Mouse (Mus musculus) neural tube, embryonic 13.5 days (tissue): ENCODE data around the gene Lmo1. TPM values are rescaled to one million over a fixed set of nuclear protein-coding genes. Genes with fewer than 3 reads are reported as not detected.

ENCODE experiments used
- ATAC-seq: fragments of 200-750 bp; cut with Nextera tagmentation; 2 replicates; pipeline ENCODE4 v1.8.0; 2017; ENCODE audit warnings: low read depth, mild to moderate bottlenecking, moderate TSS enrichment, moderate library complexity
- H3K27ac ChIP-seq: fragments of 300-500 bp; sonication (generic); replicated peaks from 2 replicates; pipeline ENCODE4 v1.5.1; 2015; ENCODE audit warnings: moderate library complexity, mild to moderate bottlenecking, inconsistent platforms
- H3K27me3 ChIP-seq: fragments of 300-500 bp; sonication (generic); 2 replicates; pipeline ENCODE4 v1.6.1; 2015; ENCODE audit warnings: mild to moderate bottlenecking, inconsistent platforms
- H3K36me3 ChIP-seq: fragments of 300-500 bp; sonication (generic); 2 replicates; pipeline ENCODE4 v1.6.1; 2015; ENCODE audit warnings: mild to moderate bottlenecking, inconsistent platforms
- H3K4me1 ChIP-seq: fragments of 300-500 bp; sonication (generic); replicated peaks from 2 replicates; pipeline ENCODE4 v1.6.1; 2015; ENCODE audit warnings: inconsistent platforms
- H3K4me2 ChIP-seq: fragments of 300-500 bp; sonication (generic); 2 replicates; pipeline ENCODE4 v1.6.1; 2015; ENCODE audit warnings: inconsistent platforms, mild to moderate bottlenecking, moderate library complexity
- H3K4me3 ChIP-seq: fragments of 300-500 bp; sonication (generic); 2 replicates; pipeline ENCODE4 v1.5.1; 2015; ENCODE audit warnings: mild to moderate bottlenecking, inconsistent platforms
- H3K9ac ChIP-seq: fragments of 300-500 bp; sonication (generic); 2 replicates; pipeline ENCODE4 v1.6.1; 2015; ENCODE audit warnings: moderate library complexity, mild to moderate bottlenecking, inconsistent platforms
- H3K9me3 ChIP-seq: fragments of 300-500 bp; sonication (generic); 2 replicates; pipeline ENCODE4 v1.6.1; 2016; ENCODE audit warnings: inconsistent platforms
- WGBS: fragments of 180-500 bp; shearing (Covaris S2); methylation state at CpG from one replicate; pipeline ENCODE4 v1.1.7; 2015; 5-methylcytosine and 5-hydroxymethylcytosine counted together
- polyA plus RNA-seq: library from polyadenylated mRNA; unstranded; fragments of >200 nt; fragmentation: Nextera tagmentation; extraction: Ambion mirVana; gene quantifications from 2 replicates; pipeline ENCODE4 v1.2.1, GENCODE M21; 2015

Lmo1 gene
- polyA plus RNA-seq, 1 experiment from 2014 or later, result 23.2 TPM

DNA sequence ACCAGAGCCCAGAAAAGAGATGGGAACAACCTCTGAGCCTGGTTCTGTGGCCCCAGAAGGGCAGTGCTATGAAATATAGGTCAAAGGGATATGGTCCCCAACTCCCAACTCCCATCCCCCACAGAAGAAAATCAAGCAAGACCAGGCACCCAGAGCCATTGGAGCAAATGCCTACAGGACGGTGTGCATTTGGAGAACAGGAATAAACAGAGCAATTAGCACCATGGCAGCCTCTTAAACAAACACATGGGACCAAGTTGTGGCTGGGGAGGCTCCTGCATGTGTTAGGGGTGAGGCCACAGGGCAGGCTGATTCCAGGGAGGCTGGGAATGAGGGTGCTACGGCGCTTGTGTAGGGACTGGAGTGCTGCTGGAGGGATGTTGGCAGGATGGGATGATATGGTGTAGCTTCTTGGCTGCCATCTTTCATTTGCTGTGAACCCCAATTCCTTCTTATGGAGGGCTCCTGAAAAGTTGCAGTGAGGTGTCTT lies 22.2 kb upstream of the Lmo1 start:
- no peak overlapping the region for H3K9ac ChIP-seq
- ATAC-seq, result 0 out of 2 replicates have a peak, but pooled peaks have one; percentile 29
- H3K27ac ChIP-seq, result peak overlapping the region; percentile 68
- H3K4me1 ChIP-seq, result peaks cover 27% of the 10 kb centered on the region
- no peak overlapping the region for H3K4me2 ChIP-seq
- H3K4me3 ChIP-seq, result no peak overlapping the region
- H3K9me3 ChIP-seq, result no peaks in the 10 kb centered on the region
- H3K27me3 ChIP-seq, result peaks cover 66% of the 10 kb centered on the region
- H3K36me3 ChIP-seq, result no peaks in the 10 kb centered on the region
- WGBS, result 57% methylated on average over 3 of the region's 3 CpGs

DNA sequence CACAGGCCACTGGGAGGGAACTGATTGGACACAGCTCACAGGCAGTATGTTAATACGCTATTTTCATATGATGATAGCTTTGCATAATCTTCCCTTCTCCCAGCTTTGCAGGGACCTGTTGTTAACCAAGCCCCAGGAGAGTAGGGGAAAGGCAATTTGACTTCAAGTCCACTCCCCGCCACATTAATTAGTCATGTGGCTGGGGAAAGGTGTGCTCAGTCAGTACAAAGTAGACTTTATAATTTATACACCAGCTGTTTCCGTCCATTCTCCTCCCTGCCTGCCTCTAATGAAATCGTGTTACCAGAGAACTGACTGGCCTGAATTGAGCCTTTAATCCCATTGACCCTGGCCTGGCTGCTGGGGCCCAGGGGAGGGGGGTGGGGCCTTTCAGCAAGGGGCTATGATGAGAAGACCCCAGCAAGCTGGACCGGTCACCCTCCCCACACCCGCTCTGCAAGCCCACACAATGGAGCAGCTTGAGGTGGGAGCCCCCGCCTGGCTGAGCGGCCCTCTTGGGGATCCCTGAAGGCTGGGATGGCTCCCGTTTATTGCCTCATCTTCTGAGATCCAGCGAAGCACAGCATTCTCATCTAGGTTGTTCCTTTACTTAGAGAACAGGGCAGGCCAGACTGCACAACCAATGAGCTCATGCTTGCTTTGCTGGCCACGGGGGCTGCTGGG lies 21.5 kb upstream of the Lmo1 start:
- Histone ChIP-seq H3K27ac (peak overlapping the region; percentile 68), H3K9me3 (no peaks in the 10 kb centered on the region), H3K4me3 (no peak overlapping the region), H3K4me1 (peaks cover 34% of the 10 kb centered on the region), H3K36me3 (no peaks in the 10 kb centered on the region), H3K27me3 (peaks cover 64% of the 10 kb centered on the region), H3K9ac (no peak overlapping the region), H3K4me2 (no peak overlapping the region)
- ATAC-seq, result peak; percentile 34
- WGBS, result 11% methylated on average over 11 of the region's 11 CpGs

DNA sequence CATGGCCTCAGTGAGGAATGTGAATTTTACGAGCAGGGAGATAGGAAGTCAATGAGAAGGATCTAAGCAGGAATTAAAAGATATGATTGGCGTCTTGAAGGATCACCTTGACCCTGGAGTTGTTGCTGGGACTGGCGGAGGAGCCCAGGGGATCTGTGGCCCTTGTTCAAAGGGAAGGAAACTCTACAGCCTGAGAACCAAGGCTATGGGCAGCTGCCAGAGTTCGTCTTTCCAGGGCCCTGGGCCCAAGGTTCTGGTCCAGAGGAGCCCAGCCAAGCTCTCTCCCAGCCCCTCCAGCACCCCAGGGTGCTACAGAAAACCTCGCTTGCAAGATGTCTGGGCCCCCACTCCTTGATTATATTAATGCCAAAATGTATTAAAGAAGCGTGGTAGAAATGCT lies 21.0 kb upstream of the Lmo1 start:
- H3K4me1 ChIP-seq, result peaks cover 39% of the 10 kb centered on the region
- WGBS, result 63% methylated on average over 6 of the region's 6 CpGs
- no peak overlapping the region for H3K9ac ChIP-seq
- H3K27ac ChIP-seq, result no peak overlapping the region
- H3K36me3 ChIP-seq, result no peaks in the 10 kb centered on the region
- peaks cover 64% of the 10 kb centered on the region for H3K27me3 ChIP-seq
- H3K9me3 ChIP-seq, result no peaks in the 10 kb centered on the region
- no peak overlapping the region for H3K4me2 ChIP-seq
- ATAC-seq, result no peak
- H3K4me3 ChIP-seq, result no peak overlapping the region

DNA sequence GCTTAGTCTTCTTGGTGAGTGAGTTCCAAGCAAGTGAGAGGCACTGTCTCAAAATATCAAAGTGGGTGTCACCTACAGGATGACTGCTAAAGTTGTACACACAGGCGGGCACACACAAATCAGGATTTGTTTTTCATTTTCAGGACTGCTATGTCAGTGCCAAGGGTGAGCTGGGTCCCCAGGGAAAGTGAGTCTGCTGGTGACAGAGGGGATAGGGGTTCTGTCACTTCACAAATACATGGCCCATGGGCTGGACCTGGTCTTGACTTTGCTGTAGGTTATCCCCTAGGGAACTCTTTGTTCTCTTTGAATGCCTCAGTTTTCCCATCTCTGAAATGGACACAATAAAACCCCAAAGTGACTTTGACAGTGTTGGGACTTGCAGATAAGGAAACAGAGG lies 19.8 kb upstream of the Lmo1 start:
- 91% methylated on average over 1 of the region's 1 CpGs for WGBS
- Histone ChIP-seq H3K27me3 (peaks cover 72% of the 10 kb centered on the region), H3K9me3 (no peaks in the 10 kb centered on the region), H3K4me3 (no peak overlapping the region), H3K9ac (no peak overlapping the region), H3K4me1 (peaks cover 46% of the 10 kb centered on the region), H3K4me2 (no peak overlapping the region), H3K27ac (no peak overlapping the region), H3K36me3 (no peaks in the 10 kb centered on the region)
- no peak for ATAC-seq

DNA sequence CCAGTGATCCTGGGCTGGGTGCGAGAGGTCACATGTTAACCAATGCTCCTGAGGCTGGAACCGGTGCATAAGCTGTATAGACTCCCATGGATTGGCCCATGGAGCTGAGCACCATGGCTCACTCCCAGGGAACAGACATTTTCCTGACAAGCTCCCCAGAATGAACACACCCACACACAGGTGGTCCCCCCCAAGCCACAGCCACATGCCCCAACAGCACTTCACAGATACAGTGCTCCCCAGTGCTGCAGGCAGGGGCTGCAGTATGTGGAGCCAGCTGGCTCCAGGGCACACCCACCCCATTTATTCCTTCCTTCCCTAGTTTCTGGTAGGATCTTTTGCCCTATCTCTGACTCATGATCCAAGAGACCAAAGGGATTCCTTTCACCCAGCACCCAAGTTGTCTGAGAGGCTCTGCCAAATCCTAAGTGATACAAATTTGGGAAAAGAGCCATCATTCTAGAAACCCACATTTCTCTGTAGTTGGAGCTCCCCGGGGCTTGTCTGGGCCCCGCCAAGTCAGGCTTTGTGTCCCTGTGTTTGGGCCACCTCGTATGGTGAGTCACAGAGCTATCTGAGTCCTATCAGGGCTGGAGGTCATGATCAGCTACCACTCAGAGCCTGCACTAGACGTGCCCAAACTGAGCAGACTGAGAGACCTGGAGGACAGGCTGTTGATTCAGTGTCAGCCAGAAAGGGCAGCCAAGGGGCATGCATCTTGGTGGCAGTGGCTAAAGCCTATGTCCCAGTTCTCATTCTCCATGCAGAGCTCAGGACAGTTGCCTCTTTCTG lies 12.4 kb upstream of the Lmo1 start:
- H3K4me2 ChIP-seq, result no peak overlapping the region
- no peak overlapping the region for H3K27ac ChIP-seq
- peaks cover 22% of the 10 kb centered on the region for H3K4me1 ChIP-seq
- no peaks in the 10 kb centered on the region for H3K9me3 ChIP-seq
- peaks cover 77% of the 10 kb centered on the region for H3K27me3 ChIP-seq
- ATAC-seq, result no peak
- H3K36me3 ChIP-seq, result no peaks in the 10 kb centered on the region
- H3K4me3 ChIP-seq, result no peak overlapping the region
- 87% methylated on average over 6 of the region's 6 CpGs for WGBS
- no peak overlapping the region for H3K9ac ChIP-seq

DNA sequence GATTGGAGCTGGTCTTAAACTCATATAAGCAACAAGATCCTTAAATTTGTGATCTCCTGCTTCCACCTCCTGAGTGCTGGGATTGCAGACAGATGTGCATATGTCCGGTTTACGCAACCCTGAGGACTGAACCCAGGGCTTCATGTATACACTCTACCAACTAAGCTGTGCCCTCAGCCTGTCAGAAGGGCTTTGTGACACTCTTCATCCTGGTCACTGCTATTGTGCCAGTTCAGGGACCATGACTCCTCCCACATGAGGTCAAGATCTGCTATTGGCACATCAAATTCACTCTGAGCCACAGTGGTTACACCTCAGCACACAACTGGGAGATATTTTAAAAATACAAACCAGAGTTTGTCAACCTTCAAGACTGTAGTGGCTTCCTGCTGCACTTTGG lies 11.0 kb upstream of the Lmo1 start:
- H3K9me3 ChIP-seq, result no peaks in the 10 kb centered on the region
- H3K4me3 ChIP-seq, result no peak overlapping the region
- H3K4me2 ChIP-seq, result no peak overlapping the region
- H3K4me1 ChIP-seq, result peaks cover 7% of the 10 kb centered on the region
- H3K27me3 ChIP-seq, result peaks cover 74% of the 10 kb centered on the region
- no peaks in the 10 kb centered on the region for H3K36me3 ChIP-seq
- no peak overlapping the region for H3K27ac ChIP-seq
- no peak for ATAC-seq
- 93% methylated on average over 2 of the region's 2 CpGs for WGBS
- H3K9ac ChIP-seq, result no peak overlapping the region

DNA sequence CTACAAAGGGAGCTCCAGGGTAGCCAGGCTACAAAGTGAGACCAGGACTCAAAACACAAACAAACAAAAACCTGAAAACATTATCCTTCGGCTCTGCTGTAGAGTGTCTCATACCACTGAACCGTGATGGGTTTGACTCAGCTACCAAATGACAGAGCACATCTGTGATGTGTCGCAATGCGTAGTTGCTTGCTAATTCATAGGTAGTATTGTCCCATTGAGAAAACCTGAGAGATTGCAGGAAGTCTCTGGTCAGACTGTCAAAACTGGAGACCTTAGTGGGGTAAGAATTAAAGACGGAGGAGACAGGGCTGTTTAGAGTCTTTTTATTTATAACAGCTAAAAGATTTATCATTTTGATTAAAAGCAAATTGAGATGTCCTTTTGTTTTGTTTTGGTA lies 10.6 kb upstream of the Lmo1 start:
- no peak overlapping the region for H3K4me2 ChIP-seq
- no peak overlapping the region for H3K9ac ChIP-seq
- H3K9me3 ChIP-seq, result no peaks in the 10 kb centered on the region
- no peak for ATAC-seq
- H3K27ac ChIP-seq, result no peak overlapping the region
- no peak overlapping the region for H3K4me3 ChIP-seq
- 59% methylated on average over 5 of the region's 5 CpGs for WGBS
- peaks cover 76% of the 10 kb centered on the region for H3K27me3 ChIP-seq
- peaks cover 3% of the 10 kb centered on the region for H3K4me1 ChIP-seq
- no peaks in the 10 kb centered on the region for H3K36me3 ChIP-seq

DNA sequence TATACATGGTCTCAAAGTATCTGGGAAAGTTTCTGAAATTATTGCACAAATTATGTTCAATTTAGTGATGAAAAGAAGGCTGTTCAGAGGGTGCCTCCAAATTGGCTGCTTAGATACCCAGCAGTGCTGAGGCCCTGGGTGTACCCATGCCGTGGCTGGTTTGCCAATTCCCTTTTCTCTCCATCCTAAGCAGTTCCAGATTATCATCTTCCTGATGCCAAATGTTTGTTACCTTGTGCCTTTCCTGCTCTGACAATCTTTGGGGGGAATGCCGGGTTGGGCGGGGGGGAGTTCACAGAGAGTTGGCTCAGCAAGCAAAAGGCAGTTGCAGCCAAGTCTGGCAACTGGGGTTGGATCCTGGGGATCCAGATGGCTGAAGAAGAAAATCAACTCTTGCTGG lies 1.7 kb upstream of the Lmo1 start:
- WGBS, result 71% methylated on average over 3 of the region's 3 CpGs
- ATAC-seq, result no peak
- H3K4me2 ChIP-seq, result no peak overlapping the region
- peaks cover 88% of the 10 kb centered on the region for H3K27me3 ChIP-seq
- H3K4me3 ChIP-seq, result no peak overlapping the region
- no peaks in the 10 kb centered on the region for H3K36me3 ChIP-seq
- H3K27ac ChIP-seq, result no peak overlapping the region
- no peaks in the 10 kb centered on the region for H3K9me3 ChIP-seq
- H3K9ac ChIP-seq, result no peak overlapping the region
- H3K4me1 ChIP-seq, result peaks cover 25% of the 10 kb centered on the region

DNA sequence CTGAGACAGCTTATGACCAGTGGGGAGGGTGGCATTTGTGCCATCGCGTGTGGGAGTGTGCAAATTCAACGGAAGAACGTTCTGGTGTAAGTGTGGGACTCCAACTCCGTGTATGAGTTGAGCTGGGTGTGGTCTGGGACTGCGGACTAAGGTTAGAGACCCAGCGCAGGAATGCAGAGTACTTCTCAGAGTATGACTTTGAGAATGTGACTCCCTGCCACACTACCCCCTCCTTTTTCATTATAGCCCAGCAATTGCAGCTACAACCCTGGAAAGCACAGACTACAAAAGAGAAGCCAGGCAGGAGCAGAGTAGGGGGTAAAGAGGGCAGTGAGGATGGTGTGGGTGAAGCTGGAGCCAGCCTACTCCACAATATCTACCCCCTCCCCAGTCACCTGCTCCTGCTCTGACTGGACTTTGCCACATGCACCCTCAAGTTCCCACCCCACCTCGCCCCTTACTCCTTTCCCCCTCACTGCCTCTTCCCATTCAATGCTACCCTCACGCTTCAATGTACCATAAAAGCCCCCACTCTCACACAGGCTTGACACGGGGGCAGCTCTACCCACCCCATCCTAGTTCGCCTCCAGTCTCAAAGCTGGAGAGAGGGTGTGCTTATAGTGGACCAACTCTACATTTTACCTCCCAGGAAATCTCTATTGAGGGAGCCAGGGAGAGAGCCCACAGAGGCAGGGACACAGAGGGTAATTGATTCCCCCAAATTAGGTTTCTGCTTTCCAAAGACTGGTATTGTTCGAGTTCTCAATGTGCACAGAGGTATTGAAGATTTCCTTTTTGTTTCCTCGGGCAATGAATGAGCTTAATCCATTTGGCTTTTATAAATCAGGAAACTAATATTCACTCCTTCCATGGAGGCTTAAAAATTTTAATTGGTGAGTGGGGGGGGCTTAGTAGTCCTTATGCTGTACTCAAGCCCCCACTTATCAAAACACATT lies 941 bp upstream of the Lmo1 start:
- no peaks in the 10 kb centered on the region for H3K9me3 ChIP-seq
- H3K9ac ChIP-seq, result no peak overlapping the region
- peak overlapping the region; percentile 98 for H3K4me2 ChIP-seq
- H3K27ac ChIP-seq, result no peak overlapping the region
- peaks cover 95% of the 10 kb centered on the region for H3K27me3 ChIP-seq
- WGBS, result 8% methylated on average over 13 of the region's 13 CpGs
- peak overlapping the region; percentile 58 for H3K4me3 ChIP-seq
- ATAC-seq, result peak; percentile 5
- H3K4me1 ChIP-seq, result peaks cover 25% of the 10 kb centered on the region
- H3K36me3 ChIP-seq, result no peaks in the 10 kb centered on the region

DNA sequence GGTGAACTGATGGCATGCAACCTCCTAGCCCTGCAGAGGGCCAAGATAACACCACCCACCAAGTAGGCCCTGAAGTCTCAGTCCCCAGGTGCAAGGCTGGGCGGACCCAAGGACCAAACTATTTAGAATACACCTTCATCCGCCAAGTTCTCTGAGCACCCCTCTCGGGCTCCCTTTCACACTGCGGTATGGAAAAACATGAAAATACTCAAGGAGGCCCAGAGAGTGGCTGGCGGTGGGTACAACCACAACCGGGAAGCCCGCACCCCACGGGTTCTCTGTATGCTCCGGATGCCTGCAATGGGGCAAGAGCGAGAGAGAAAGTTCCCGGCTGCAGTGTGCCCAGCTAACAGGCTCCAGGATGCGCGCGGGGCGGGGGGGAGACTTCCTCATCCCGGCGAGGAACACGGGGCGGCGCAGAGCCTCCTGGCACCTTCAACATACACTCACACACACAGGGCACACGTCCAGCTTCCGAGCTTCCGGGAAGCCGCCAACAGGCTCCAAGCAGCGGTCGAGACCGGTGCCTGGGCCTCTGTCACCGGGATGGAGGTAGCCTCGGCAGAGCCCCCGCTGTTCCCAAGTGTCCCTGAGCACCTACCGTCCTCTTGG lies 564 bp downstream of the Lmo1 start:
- 8% methylated on average over 26 of the region's 31 CpGs for WGBS
- Histone ChIP-seq H3K4me3 (peak overlapping the region; percentile 58), H3K9me3 (no peaks in the 10 kb centered on the region), H3K4me1 (peaks cover 37% of the 10 kb centered on the region), H3K36me3 (no peaks in the 10 kb centered on the region), H3K27me3 (peaks cover 87% of the 10 kb centered on the region), H3K9ac (peak overlapping the region; percentile 81), H3K4me2 (peak overlapping the region; percentile 98), H3K27ac (peak overlapping the region; percentile 49; the same call in 1 of the 2 replicates)
- ATAC-seq, result peak; percentile 45

DNA sequence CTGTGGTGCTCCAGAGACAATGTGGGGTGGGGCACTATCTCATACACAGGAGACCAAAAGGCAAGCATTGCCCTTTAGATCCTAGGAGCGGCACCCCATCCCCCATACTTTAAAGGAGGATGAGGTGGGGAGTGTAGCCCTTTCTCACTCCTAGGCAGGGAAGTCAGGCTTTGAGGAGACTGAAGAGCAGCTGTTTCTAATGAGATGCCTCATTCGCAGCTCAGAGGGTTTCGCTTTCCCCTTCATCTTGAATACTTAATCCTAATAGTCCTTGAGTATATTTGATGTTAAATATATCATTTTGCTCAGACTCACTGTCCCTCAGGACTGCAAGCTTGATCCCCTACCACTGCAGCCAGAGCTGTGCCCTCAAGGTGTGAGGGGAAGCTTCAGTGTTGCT lies 3.1 kb downstream of the Lmo1 start:
- Histone ChIP-seq H3K9me3 (no peaks in the 10 kb centered on the region), H3K36me3 (no peaks in the 10 kb centered on the region), H3K27me3 (peaks cover 85% of the 10 kb centered on the region), H3K27ac (no peak overlapping the region), H3K4me3 (no peak overlapping the region), H3K9ac (no peak overlapping the region), H3K4me1 (peaks cover 57% of the 10 kb centered on the region), H3K4me2 (no peak overlapping the region)
- WGBS, result 36% methylated on average over 3 of the region's 3 CpGs
- ATAC-seq, result no peak
